Mouse (Mus musculus): ENCODE results near the gene Btbd11. TPM values are rescaled to one million over a fixed set of nuclear protein-coding genes. Genes with fewer than 3 reads are reported as not detected.

The Btbd11 gene
- polyA plus RNA-seq, 1 experiment from 2014 or later: 10.5 TPM

- ATAC-seq (ENCODE audit: insufficient number of reproducible peaks, insufficient read depth, low FRiP score, low TSS enrichment): no peak
- Histone ChIP-seq H3K4me2 (replicated peaks) (no peak overlapping the region), H3K9me3 (no peaks in the 10 kb centered on the region), H3K27ac (no peak overlapping the region), H3K9ac (no peak overlapping the region), H3K4me1 (peaks cover 16% of the 10 kb centered on the region), H3K36me3 (no peaks in the 10 kb centered on the region), H3K27me3 (no peaks in the 10 kb centered on the region), H3K4me3 (no peak overlapping the region)
- 80% methylated on average over 3 of the region's 3 CpGs for WGBS
Measured at GRCm38 (mm10) chr10:85486456-85486855, 99.8 kb downstream of the Btbd11 start.

- no peak for ATAC-seq (ENCODE audit: insufficient number of reproducible peaks, insufficient read depth, low FRiP score, low TSS enrichment)
- Histone ChIP-seq H3K27me3 (no peaks in the 10 kb centered on the region), H3K9ac (no peak overlapping the region), H3K4me3 (no peak overlapping the region), H3K9me3 (no peaks in the 10 kb centered on the region), H3K4me1 (peaks cover 5% of the 10 kb centered on the region; the same call in 1 of the 2 replicates), H3K36me3 (no peaks in the 10 kb centered on the region), H3K4me2 (replicated peaks) (no peak overlapping the region), H3K27ac (no peak overlapping the region)
- WGBS: 87% methylated on average over 2 of the region's 2 CpGs
Measured at GRCm38 (mm10) chr10:85492583-85492982, 106.0 kb downstream of the Btbd11 start.

- H3K4me2 ChIP-seq (replicated peaks): no peak overlapping the region
- H3K9ac ChIP-seq: no peak overlapping the region
- ATAC-seq (ENCODE audit: insufficient number of reproducible peaks, insufficient read depth, low FRiP score, low TSS enrichment): no peak
- H3K4me3 ChIP-seq: no peak overlapping the region
- no peaks in the 10 kb centered on the region for H3K36me3 ChIP-seq
- WGBS: 75% methylated on average over 8 of the region's 8 CpGs
- peaks cover 3% of the 10 kb centered on the region; the same call in 1 of the 2 replicates for H3K27me3 ChIP-seq
- peaks cover 10% of the 10 kb centered on the region; the same call in 1 of the 2 replicates for H3K4me1 ChIP-seq
- no peaks in the 10 kb centered on the region for H3K9me3 ChIP-seq
- H3K27ac ChIP-seq: no peak overlapping the region
Measured at GRCm38 (mm10) chr10:85496358-85496757, 109.7 kb downstream of the Btbd11 start.

GRCm38 (mm10) chr10:85496981-85497380 lies 110.4 kb downstream of the Btbd11 start:
- Histone ChIP-seq H3K27ac (no peak overlapping the region), H3K4me3 (no peak overlapping the region), H3K9me3 (no peaks in the 10 kb centered on the region), H3K27me3 (peaks cover 3% of the 10 kb centered on the region; the same call in 1 of the 2 replicates), H3K9ac (no peak overlapping the region), H3K4me1 (peaks cover 15% of the 10 kb centered on the region), H3K36me3 (no peaks in the 10 kb centered on the region), H3K4me2 (replicated peaks) (no peak overlapping the region)
- WGBS: 25% methylated on average over 2 of the region's 2 CpGs
- no peak for ATAC-seq (ENCODE audit: insufficient number of reproducible peaks, insufficient read depth, low FRiP score, low TSS enrichment)

GRCm38 (mm10) chr10:85497931-85498330 lies 111.3 kb downstream of the Btbd11 start:
- no peak for ATAC-seq (ENCODE audit: insufficient number of reproducible peaks, insufficient read depth, low FRiP score, low TSS enrichment)
- Histone ChIP-seq H3K4me3 (no peak overlapping the region), H3K9ac (no peak overlapping the region), H3K27me3 (peaks cover 3% of the 10 kb centered on the region; the same call in 1 of the 2 replicates), H3K27ac (no peak overlapping the region), H3K4me2 (replicated peaks) (no peak overlapping the region), H3K9me3 (no peaks in the 10 kb centered on the region), H3K4me1 (peaks cover 22% of the 10 kb centered on the region), H3K36me3 (no peaks in the 10 kb centered on the region)
- WGBS: 60% methylated on average over 5 of the region's 5 CpGs

- no peak for ATAC-seq (ENCODE audit: insufficient number of reproducible peaks, insufficient read depth, low FRiP score, low TSS enrichment)
- H3K36me3 ChIP-seq: no peaks in the 10 kb centered on the region
- peaks cover 3% of the 10 kb centered on the region; the same call in 1 of the 2 replicates for H3K27me3 ChIP-seq
- no peak overlapping the region for H3K27ac ChIP-seq
- H3K9ac ChIP-seq: no peak overlapping the region
- no peaks in the 10 kb centered on the region for H3K9me3 ChIP-seq
- H3K4me1 ChIP-seq: peaks cover 27% of the 10 kb centered on the region
- WGBS: 82% methylated on average over 9 of the region's 9 CpGs
- no peak overlapping the region for H3K4me2 ChIP-seq (replicated peaks)
- H3K4me3 ChIP-seq: no peak overlapping the region
Measured at GRCm38 (mm10) chr10:85500573-85501155, 114.0 kb downstream of the Btbd11 start.

- Histone ChIP-seq H3K4me1 (peaks cover 25% of the 10 kb centered on the region), H3K9ac (no peak overlapping the region), H3K27ac (no peak overlapping the region), H3K27me3 (peaks cover 3% of the 10 kb centered on the region; the same call in 1 of the 2 replicates), H3K36me3 (no peaks in the 10 kb centered on the region), H3K4me3 (no peak overlapping the region), H3K9me3 (no peaks in the 10 kb centered on the region), H3K4me2 (replicated peaks) (no peak overlapping the region)
- ATAC-seq (ENCODE audit: insufficient number of reproducible peaks, insufficient read depth, low FRiP score, low TSS enrichment): no peak
- 28% methylated on average over 5 of the region's 5 CpGs for WGBS
Measured at GRCm38 (mm10) chr10:85501966-85502566, 115.5 kb downstream of the Btbd11 start.

- no peak for ATAC-seq (ENCODE audit: insufficient number of reproducible peaks, insufficient read depth, low FRiP score, low TSS enrichment)
- Histone ChIP-seq H3K4me3 (no peak overlapping the region), H3K9ac (no peak overlapping the region), H3K9me3 (no peaks in the 10 kb centered on the region), H3K4me1 (peaks cover 21% of the 10 kb centered on the region), H3K27ac (no peak overlapping the region), H3K27me3 (peaks cover 3% of the 10 kb centered on the region; the same call in 1 of the 2 replicates), H3K4me2 (replicated peaks) (no peak overlapping the region), H3K36me3 (no peaks in the 10 kb centered on the region)
- 59% methylated on average over 9 of the region's 9 CpGs for WGBS
Measured at GRCm38 (mm10) chr10:85502656-85503055, 116.0 kb downstream of the Btbd11 start.

- no peak overlapping the region for H3K27ac ChIP-seq
- H3K27me3 ChIP-seq: peaks cover 3% of the 10 kb centered on the region; the same call in 1 of the 2 replicates
Measured at GRCm38 (mm10) chr10:85503453-85503852, 116.8 kb downstream of the Btbd11 start.

GRCm38 (mm10) chr10:85507270-85508050 lies 120.8 kb downstream of the Btbd11 start:
- H3K4me1 ChIP-seq: peaks cover 8% of the 10 kb centered on the region

More at GRCm38 (mm10) chr10:85503453-85503852, 116.8 kb downstream of the Btbd11 start:
- no peaks in the 10 kb centered on the region for H3K36me3 ChIP-seq
- no peak for ATAC-seq (ENCODE audit: insufficient number of reproducible peaks, insufficient read depth, low FRiP score, low TSS enrichment)
- 72% methylated on average over 7 of the region's 7 CpGs for WGBS
- no peaks in the 10 kb centered on the region for H3K9me3 ChIP-seq
- no peak overlapping the region for H3K9ac ChIP-seq
- H3K4me1 ChIP-seq: peaks cover 17% of the 10 kb centered on the region
- H3K4me3 ChIP-seq: no peak overlapping the region
- no peak overlapping the region for H3K4me2 ChIP-seq (replicated peaks)

GRCm38 (mm10) chr10:85508193-85508794 lies 121.7 kb downstream of the Btbd11 start:
- no peak overlapping the region for H3K9ac ChIP-seq
- H3K27me3 ChIP-seq: no peaks in the 10 kb centered on the region
- ATAC-seq (ENCODE audit: insufficient number of reproducible peaks, insufficient read depth, low FRiP score, low TSS enrichment): no peak
- no peak overlapping the region for H3K27ac ChIP-seq
- H3K4me1 ChIP-seq: peaks cover 5% of the 10 kb centered on the region; the same call in 1 of the 2 replicates
- no peak overlapping the region for H3K4me3 ChIP-seq
- 76% methylated on average over 5 of the region's 5 CpGs for WGBS
- no peaks in the 10 kb centered on the region for H3K9me3 ChIP-seq
- H3K36me3 ChIP-seq: no peaks in the 10 kb centered on the region
- H3K4me2 ChIP-seq (replicated peaks): no peak overlapping the region

More at GRCm38 (mm10) chr10:85507270-85508050, 120.8 kb downstream of the Btbd11 start:
- Histone ChIP-seq H3K4me3 (no peak overlapping the region), H3K9ac (no peak overlapping the region), H3K27ac (no peak overlapping the region), H3K9me3 (no peaks in the 10 kb centered on the region), H3K27me3 (no peaks in the 10 kb centered on the region), H3K36me3 (no peaks in the 10 kb centered on the region), H3K4me2 (replicated peaks) (no peak overlapping the region)
- no peak for ATAC-seq (ENCODE audit: insufficient number of reproducible peaks, insufficient read depth, low FRiP score, low TSS enrichment)
- WGBS: 74% methylated on average over 7 of the region's 7 CpGs

Data from embryonic facial prominence, embryonic 12.5 days (tissue).